ENCODE assay signal across 26 mouse cellular contexts in genomic region chr10:28209394-28209793, GRCm38 (mm10).
A peak's percentile ranks its signal among the peaks of the same experiment; 100 is the strongest.
DNase-seq lines count a peak whose midpoint lies in the region; ATAC-seq lines count a peak whose summit lies in the region.
"Had no signal": no experiment of that assay in that cellular context is flagged by ENCODE, and none has a peak within 500 bp of the region (broad histone marks: within the 10 kb centered on the region; RNA-seq: fewer than 3 reads in every experiment).

No protein-coding gene starts in this region.

- no peaks in the 10 kb centered on the region for H3K36me3 ChIP-seq in limb, embryonic 12.5 days
- H3K36me3 ChIP-seq in limb, embryonic 10.5 days, result no peaks in the 10 kb centered on the region
- no peaks in the 10 kb centered on the region for H3K36me3 ChIP-seq in limb, embryonic 15.5 days
- H3K36me3 ChIP-seq: embryonic facial prominence, embryonic 13.5 days; forebrain, embryonic 10.5 days; heart, embryonic 10.5 days; heart, embryonic 13.5 days; hindbrain, embryonic 13.5 days had no signal

- H3K4me2 ChIP-seq in limb, embryonic 12.5 days, result no peak overlapping the region
- H3K4me2 ChIP-seq in limb, embryonic 15.5 days, result no peak overlapping the region
- H3K4me2 ChIP-seq: embryonic facial prominence, embryonic 13.5 days; forebrain, embryonic 13.5 days; heart, embryonic 13.5 days; hindbrain, embryonic 13.5 days had no signal

- intact Hi-C loops in heart, postnatal 36 days (cut with DNase I), result no loop called here

- H3K4me1 ChIP-seq in limb, embryonic 12.5 days (replicated peaks), result peaks cover 8% of the 10 kb centered on the region; the same call in 1 of the 2 replicates
- peaks cover 8% of the 10 kb centered on the region; the same call in 1 of the 2 replicates for H3K4me1 ChIP-seq in limb, embryonic 10.5 days
- 0 out of 2 replicates have a peak, but pooled peaks cover 6% of the 10 kb centered on the region for H3K4me1 ChIP-seq in limb, embryonic 15.5 days
- H3K4me1 ChIP-seq: forebrain, embryonic 10.5 days; forebrain, embryonic 13.5 days; hindbrain, embryonic 13.5 days had no signal

- peak; percentile 75 for ATAC-seq in limb, embryonic 12.5 days (ENCODE audit: insufficient number of reproducible peaks, insufficient read depth, low FRiP score, low TSS enrichment, low read depth)
- peak; percentile 80; the same call in 1 of the 2 replicates for ATAC-seq in limb, embryonic 15.5 days (ENCODE audit: insufficient number of reproducible peaks, low FRiP score, low TSS enrichment, low read depth)
- ATAC-seq: forebrain, embryonic 13.5 days; forebrain, embryonic 16.5 days; hindbrain, postnatal 0 days; Patski had no signal

- no peak overlapping the region for H3K27ac ChIP-seq in limb, embryonic 12.5 days
- no peak overlapping the region for H3K27ac ChIP-seq in limb, embryonic 10.5 days
- H3K27ac ChIP-seq in limb, embryonic 15.5 days, result no peak overlapping the region
- H3K27ac ChIP-seq: embryonic facial prominence, embryonic 13.5 days; forebrain, embryonic 10.5 days; forebrain, embryonic 13.5 days; heart, adult 2 months; heart, embryonic 10.5 days; heart, embryonic 13.5 days; hindbrain, embryonic 13.5 days; hindbrain, postnatal 0 days had no signal

- no peaks in the 10 kb centered on the region for H3K9me3 ChIP-seq in limb, embryonic 12.5 days
- no peaks in the 10 kb centered on the region for H3K9me3 ChIP-seq in limb, embryonic 10.5 days (replicated peaks)
- H3K9me3 ChIP-seq in limb, embryonic 15.5 days, result no peaks in the 10 kb centered on the region
- H3K9me3 ChIP-seq: embryonic facial prominence, embryonic 13.5 days; forebrain, embryonic 10.5 days; forebrain, embryonic 13.5 days; heart, embryonic 10.5 days; heart, embryonic 13.5 days; hindbrain, embryonic 13.5 days had no signal

- no peak overlapping the region for H3K4me3 ChIP-seq in limb, embryonic 12.5 days (replicated peaks)
- H3K4me3 ChIP-seq in limb, embryonic 10.5 days, result no peak overlapping the region
- H3K4me3 ChIP-seq in limb, embryonic 15.5 days, result no peak overlapping the region
- H3K4me3 ChIP-seq: embryonic facial prominence, embryonic 13.5 days; forebrain, embryonic 10.5 days; forebrain, embryonic 13.5 days; heart, adult 2 months; heart, embryonic 10.5 days; heart, embryonic 13.5 days; hindbrain, embryonic 13.5 days had no signal

- no peak for DNase-seq in limb, embryonic 10.5 days (ENCODE audit: low spot score)
- peak; percentile 32 for DNase-seq in 3T3-L1 (ENCODE audit: low read depth, low spot score)
- DNase-seq in NIH3T3 (ENCODE audit: low read depth), result peak; percentile 55
- DNase-seq in spleen, adult 12 weeks (ENCODE audit: low spot score), result no peak
- no peak for DNase-seq in heart, postnatal 36 days
- DNase-seq in thymus, postnatal 0 days (ENCODE audit: low spot score), result no peak
- DNase-seq: adrenal gland, postnatal 10 days; adrenal gland, postnatal 36 days; cerebellum, adult 18-20 months; cerebellum, adult 9-10 months; cerebellum, postnatal 14 days; gastrocnemius, postnatal 10 days; gastrocnemius, postnatal 36 days; heart, adult 2 months; heart, postnatal 14 days had no signal

- H3K9ac ChIP-seq in limb, embryonic 12.5 days (replicated peaks), result no peak overlapping the region
- H3K9ac ChIP-seq in limb, embryonic 15.5 days, result no peak overlapping the region
- H3K9ac ChIP-seq: embryonic facial prominence, embryonic 13.5 days; forebrain, embryonic 13.5 days; heart, embryonic 13.5 days; hindbrain, embryonic 13.5 days had no signal

- no peaks in the 10 kb centered on the region for H3K27me3 ChIP-seq in limb, embryonic 12.5 days
- no peaks in the 10 kb centered on the region for H3K27me3 ChIP-seq in limb, embryonic 10.5 days (ENCODE audit: low read depth, poor library complexity, severe bottlenecking)
- no peaks in the 10 kb centered on the region for H3K27me3 ChIP-seq in limb, embryonic 15.5 days
- H3K27me3 ChIP-seq: embryonic facial prominence, embryonic 13.5 days; forebrain, embryonic 13.5 days; heart, embryonic 13.5 days; hindbrain, embryonic 13.5 days; Patski had no signal

Comparison
In these comparisons a context has a peak if more than half of its experiments do, and no peak if none do; other contexts are left out.
1. DNase-seq: peak in 3T3-L1 (single experiment) and NIH3T3 (single experiment); none in limb, embryonic 10.5 days (single experiment), spleen, adult 12 weeks (single experiment), heart, postnatal 36 days (0 of 2) and thymus, postnatal 0 days (single experiment).